Mouse (Mus musculus) kidney, adult 18-20 months (tissue): Measurements from ENCODE around the gene Bicd2.

Experiments used
- DNase-seq: peaks from one replicate; pipeline ENCODE4 v3.0.0; 2021

The Bicd2 gene

DNA sequence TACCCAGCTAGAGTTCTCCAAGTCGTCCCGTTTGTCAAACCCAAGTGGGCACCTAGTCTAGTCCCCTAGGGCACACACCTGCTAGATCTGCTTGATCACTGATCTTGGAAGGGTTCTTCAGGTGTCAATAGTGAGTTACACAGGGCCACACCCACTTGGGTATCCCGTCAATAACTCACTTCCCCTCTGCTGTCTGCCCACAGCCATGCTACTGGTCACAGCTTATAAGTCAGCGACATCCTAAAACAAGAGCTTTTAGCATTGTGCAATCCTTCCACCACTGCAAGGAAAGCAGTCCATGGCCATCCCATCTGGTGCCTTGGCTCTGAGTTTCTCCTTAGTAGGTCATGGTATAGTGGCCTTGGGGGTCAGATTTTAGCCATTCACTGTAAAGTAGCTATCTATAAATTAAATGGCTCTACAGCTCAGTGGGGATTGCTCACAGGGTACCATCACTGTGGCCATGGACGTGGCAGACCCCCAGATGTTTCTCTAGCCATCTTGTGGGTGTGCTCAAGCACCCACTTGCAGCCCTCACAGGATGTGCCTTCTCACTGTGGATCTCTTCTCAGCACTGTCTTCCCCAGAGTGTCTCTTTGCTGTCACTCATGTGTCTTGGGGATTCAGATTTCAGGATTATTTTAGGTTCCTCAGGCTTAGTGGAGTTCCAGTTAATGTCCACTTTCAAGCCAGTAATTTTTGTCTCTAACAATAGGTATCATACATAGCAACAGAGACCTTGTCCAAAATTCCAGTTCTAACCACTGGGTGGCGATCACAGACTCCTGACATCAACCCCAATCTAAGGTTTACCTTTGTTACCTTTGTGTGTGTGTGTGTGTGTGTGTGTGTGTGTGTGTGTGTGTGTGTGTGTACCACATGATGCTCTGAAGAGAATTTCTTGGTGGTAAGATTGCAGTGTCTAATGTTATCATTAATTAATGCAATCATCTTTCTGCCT lies 14.9 kb upstream of the Bicd2 start:
- DNase-seq = peak; percentile 56

GRCm38 (mm10) chr13:49328101-49328500 lies 13.3 kb upstream of the Bicd2 start:
- no peak for DNase-seq

DNA sequence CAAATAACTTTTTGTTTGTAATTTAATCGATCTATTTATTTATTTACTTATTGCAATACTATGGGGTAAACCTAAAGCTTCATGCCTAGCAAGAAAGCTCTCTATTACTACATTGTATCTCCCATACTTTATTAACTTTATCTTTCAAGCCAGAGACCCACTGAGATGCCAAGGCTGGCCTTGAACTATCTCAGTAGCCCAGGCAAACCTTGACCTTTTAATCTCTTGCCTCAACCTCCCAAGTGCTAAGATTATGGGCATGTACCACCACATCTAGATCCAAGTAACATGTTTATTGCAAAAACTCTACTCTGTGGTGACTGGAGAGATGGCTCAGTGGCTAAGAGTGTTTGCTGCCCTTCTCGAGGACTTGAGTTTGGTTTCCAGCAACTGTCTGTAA lies 8.1 kb upstream of the Bicd2 start:
- DNase-seq = no peak

DNA sequence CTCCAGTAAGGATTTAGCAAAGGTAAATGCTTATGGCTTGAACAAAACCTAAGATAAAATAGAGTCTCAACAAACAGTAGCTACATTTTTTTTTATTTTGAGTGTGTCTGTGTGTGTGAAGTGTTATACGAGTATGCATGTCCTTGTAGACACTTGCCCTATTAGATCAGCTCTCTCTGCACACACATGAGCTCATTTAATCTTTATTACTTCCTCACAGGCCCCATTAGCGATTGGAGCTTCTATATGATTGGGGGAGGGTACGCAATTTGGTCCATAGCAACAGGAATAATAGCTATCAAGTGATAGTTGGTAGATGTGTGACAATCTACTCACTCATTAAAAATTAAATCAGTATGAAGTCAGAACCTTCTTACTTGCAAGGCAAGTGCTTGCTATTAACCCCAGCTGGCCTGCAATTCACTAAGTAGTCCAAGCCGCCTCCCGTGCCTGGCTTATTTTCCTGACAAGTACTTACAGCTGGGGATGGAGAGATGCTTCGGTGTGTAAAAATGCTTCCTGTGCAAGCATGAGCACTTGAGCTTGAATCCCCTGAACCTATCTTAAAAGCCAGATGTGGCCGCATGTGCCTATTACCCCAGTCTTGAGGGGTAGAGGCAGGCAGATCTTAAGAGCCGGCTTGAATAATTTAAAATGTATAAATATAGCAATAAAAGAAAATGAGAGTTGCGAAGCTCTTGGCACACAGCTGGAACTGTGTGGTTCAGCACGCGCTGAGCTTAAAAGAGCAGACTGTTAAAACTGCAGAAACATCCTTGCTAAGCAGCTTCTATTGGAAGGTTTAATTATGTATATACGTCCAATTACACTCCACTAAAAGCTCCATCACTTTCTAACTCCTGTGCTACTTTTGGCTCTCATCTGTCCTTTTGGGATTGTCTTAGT lies 6.1 kb upstream of the Bicd2 start:
- no peak for DNase-seq

DNA sequence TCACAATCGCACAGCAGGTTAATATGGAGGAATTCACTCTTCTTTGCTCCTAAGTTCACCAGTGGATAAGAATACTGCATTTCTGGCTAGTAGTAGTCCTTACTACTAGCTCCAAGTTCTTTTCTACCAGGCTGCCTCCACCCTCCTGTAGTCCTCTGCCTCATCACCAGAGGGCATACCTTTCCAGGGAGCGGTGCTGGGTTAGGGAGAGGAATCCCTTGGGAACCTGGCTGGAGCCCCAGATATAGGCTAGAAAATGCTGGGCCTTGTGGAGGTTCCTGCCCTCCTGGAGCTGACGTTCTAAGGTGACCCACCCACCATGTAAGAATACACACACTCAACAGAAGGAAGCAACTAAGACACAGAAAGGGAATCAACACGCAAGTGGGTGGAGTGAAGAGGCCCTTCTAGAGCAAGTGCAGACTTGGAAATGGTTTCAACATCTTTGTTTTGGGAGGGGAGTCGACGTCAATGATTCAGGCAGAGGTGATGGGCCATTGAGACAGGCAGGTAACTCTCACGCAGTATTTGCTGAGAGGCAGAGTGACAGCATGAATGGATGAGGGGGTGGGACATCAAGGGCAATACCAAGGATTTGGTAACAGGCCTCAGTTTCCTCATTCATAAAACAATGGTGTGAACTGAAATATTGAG lies 2.4 kb upstream of the Bicd2 start:
- DNase-seq = peak; percentile 76

DNA sequence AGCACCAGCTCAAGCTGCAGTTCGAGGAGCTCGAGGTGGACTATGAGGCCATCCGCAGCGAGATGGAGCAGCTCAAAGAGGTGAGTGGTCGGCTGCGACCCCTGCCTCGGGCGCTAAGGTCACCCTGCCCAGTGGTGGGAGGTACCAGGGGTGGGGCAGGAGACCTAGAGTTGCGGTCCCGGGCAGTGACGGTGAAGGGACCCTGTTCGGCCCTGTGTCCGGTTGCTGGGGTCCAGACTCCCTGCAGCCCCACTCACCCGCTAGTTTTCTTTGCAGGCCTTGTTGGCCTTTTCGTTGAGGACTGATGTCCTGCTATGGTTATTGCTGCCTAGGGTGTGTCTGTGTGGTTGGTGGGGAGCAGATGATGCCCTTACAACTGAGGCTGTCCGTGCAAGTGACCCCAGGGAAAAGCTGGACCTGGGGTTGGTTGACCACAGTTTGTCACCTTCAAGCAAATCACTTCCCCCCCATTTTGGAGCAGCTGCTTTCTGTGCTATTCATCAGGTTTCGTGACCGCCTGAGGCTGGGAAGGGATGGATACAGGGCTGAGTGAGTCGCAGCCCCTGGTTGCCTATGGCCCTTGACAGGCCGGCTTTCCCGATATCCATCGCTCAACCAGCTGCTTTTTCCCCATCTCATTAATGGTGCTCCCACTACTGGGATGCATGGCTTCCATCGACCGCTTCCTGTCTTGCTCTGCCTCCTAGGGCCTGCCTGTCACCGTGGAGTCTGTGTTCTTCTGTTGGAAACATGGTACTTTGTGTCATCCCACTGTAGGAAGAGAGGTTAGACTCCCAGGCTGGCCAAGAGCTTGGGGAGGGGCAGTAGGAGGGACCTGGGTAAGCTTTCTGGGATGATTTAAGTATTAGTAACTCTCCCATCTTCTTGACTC lies 692 bp downstream of the Bicd2 start:
- DNase-seq = no peak

DNA sequence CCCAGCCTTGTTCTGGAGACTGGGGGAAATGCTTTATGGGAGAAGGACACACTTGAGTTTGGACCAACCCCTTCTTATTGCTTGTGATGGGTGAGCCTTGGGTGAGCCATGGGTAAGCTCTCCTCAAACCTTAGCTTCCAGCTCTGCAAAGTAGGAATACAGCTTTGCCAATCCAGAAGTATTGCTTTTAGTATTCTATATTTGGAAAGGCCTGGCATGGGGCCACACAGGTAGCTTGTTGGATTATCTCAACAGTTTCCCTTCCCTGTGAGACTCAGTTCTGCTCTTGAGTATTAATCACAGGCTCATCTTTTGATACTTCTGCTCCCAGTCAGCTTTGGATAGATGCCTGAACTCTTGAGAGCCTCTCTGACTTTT lies 1.3 kb downstream of the Bicd2 start:
- no peak for DNase-seq

- no peak for DNase-seq
Observed at GRCm38 (mm10) chr13:49344567-49344966, 3.2 kb downstream of the Bicd2 start.

DNA sequence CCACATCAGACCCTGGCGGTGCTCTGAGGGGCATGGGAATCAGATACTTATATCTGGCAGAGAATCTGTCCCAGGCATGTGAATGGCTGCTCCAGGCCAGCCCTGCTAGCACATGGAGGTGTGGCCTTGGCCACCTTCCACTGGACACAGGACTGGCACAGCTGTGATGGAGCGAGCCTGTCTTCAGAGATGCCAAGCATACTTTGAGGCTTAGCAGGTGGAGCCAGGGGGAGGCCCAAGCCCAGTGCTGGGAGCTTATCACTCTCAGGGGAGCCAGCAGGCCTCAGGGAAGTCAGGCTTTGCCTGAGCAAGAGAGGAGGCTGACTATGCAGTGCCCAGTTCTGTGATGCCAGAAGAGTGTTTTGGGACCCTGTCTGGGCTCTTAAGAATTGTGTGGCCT lies 4.1 kb downstream of the Bicd2 start:
- DNase-seq = peak; percentile 64

DNA sequence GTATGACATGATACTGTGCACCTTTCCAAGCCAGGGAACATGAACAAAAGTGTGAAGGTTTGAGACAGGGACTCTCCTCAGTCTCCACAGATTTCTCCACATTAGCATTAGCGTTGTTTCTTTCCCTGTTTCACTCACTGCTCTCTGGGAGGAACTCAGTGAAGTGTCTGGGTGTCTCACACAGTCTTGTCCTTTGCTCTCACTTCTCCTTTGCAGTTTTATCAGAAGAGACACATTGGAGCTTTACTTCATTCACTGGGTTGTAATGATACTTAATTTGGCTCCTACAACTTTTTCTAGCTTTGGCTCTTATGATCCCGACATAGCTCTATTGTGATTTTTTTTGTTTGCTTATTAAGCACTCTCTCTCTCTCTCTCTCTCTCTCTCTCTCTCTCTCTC lies 7.1 kb downstream of the Bicd2 start:
- no peak for DNase-seq

DNA sequence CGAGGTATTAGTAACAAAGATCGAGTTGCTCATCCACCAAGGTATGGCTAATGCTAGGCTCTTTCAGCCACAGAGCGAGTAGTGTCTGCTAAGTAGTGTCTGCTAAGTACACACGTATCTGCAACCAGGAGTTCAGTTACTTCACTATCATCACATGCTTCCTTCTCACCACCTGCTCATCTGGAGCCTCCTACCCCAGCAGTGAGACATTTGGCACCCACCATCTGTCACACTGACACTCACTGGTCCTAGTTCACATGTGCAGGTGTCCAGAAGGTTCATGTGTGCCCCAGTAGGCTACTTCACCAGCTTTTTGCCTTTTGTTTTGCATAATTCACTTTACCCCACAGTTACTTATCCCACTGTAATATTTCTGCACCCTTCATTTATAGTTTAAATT lies 8.0 kb downstream of the Bicd2 start:
- no peak for DNase-seq

GRCm38 (mm10) chr13:49349836-49350505 lies 8.6 kb downstream of the Bicd2 start:
- DNase-seq = no peak

DNA sequence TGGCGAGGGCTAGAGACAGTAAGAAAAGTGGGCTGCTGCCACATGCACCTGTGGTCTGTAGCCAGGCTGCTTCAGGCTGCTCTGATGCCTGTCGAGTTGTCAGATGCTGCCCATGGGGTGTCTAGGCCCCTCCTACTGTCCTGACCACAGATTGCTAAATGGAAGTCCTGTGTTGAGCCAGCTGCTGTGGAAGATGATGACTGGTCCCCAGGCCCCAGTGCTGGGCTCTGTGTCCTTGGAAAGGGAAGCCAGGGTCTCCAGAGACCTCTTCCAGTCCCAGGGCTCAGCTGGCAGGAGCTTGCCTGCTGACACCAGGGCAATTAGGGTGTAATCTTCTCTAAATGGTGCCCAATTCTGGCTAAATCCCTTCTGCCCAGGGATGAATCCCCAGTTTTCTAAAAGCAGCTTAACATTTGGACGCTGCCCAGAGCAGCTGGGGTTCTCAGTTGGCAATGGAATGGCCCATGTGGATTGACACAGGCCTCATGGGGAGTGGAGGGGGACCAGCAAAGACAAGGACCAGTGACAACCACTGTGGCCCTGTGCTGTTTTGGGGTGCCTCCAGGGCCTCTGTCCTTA lies 11.3 kb downstream of the Bicd2 start:
- no peak for DNase-seq

GRCm38 (mm10) chr13:49353422-49353821 lies 12.0 kb downstream of the Bicd2 start:
- DNase-seq = no peak

- no peak for DNase-seq
Observed at GRCm38 (mm10) chr13:49353991-49354507, 12.7 kb downstream of the Bicd2 start.

GRCm38 (mm10) chr13:49355461-49356061 lies 14.2 kb downstream of the Bicd2 start:
- DNase-seq = no peak

GRCm38 (mm10) chr13:49356090-49356489 lies 14.7 kb downstream of the Bicd2 start:
- DNase-seq = no peak

DNA sequence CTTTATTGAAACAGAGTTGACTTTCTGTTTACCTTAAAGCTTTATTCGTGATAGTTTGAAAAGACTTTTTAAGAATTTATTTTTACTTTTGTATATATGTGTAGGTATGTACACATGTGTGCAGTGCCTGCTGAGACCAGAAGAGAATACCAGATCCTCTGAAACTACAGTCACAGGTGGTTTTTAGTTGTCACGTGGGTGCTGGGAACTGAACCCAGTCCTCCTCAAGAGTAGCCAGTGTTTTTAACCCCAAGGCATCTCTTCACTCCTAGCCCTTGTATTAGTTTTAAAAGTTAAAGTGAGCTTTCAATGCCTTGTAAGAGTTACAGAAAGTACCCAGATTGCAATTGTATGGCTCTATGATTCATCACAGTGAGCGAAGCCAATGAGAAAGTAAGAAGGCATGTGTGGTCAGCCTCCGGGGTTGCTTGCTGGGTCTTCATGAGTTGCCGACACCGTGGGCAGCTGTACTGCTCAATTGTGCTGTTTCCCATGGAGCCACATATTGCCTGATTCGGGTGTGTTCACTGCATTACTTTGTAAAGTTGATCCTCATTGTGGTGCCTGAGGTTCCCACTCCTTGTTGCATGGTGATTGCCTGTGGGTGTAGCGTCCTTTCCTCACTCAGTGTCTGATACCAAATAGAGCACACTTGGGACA lies 16.1 kb downstream of the Bicd2 start:
- DNase-seq = no peak

DNA sequence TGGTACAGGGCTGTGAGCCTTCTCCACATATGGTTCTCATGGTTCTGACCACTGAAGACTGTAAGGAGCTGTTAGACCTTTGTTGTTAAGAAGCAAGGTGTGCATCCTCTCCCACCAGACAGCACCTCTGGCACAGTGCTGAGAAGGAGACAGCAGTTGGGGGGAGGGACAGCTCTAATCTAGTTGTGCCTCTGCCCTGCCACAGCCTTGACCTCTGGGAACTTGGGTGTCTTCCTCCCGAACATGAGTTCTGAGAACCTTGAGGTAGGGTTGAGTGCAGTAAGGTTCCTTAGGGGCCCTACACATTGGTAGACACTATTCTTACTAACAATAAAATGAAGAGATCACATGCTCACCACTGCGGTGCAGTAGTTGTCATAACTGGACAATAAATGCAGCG lies 16.8 kb downstream of the Bicd2 start:
- DNase-seq = no peak

GRCm38 (mm10) chr13:49360906-49361406 lies 19.6 kb downstream of the Bicd2 start:
- no peak for DNase-seq
